Mouse (Mus musculus) spleen, adult 12 weeks (tissue): ENCODE results near the gene Gm21409.
"Not testable (repeated sequence)": the region's sequence is repeated elsewhere in the genome, so short reads cannot be mapped to it uniquely, and the experiment has no call there.

Experiments
- DNase-seq: peaks from one replicate; pipeline ENCODE4 v3.0.0; 2022; ENCODE audit warnings: low spot score

The Gm21409 gene

GRCm38 (mm10) chrY:84746385-84746784 is at the start of gene Gm21409:
TSS of gene Gm21409 (plus strand) at chrY:84746685.
- DNase-seq: not testable (repeated sequence)
